ENCODE assay signal across 8 mouse cellular contexts in the genomic region with DNA sequence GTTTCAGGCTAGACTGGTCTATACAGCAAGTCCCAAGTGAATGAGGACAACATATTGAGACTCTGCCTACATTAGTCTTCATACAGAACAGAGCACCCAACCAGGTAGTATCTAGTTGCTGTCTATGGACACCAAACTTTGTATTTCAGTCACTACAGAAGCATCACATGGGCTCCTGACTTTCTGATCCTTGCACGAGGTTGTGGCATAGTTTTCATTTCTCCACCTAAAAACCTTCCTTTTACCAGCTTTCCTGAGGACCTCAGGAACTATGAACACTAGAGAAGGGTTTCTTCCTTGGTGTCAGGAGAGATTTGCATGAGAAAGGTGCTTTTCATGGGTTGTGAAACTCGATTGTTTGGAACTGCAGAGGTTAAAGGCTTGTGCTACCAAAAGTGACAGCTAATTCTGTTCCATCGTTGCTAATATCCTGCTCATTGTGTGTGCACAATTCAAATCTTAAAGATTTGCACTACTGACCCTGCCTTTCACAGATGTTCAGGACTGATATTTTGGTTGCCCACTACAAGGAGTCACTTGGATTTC. TPM values are rescaled to one million over a fixed set of nuclear protein-coding genes. Genes with fewer than 3 reads are reported as not detected.
DNase-seq lines count a peak whose midpoint lies in the region; ATAC-seq and TF ChIP-seq lines count a peak whose summit lies in the region.

No protein-coding gene starts in this region.

- intact Hi-C loops in heart, postnatal 25 days (cut with DNase I) = loop anchor here (2.0 to 5.0 kb wide), 2 partner anchors 24 to 41 kb away; partner anchors contain the start of genes Fgfrl1, Gak and Tmem175

- in situ Hi-C loops in Patski (cut with MboI; ENCODE audit: low pct_unique_long_range_greater_than_20kb) = loop anchor here (25.0 kb wide), 1 partner anchor 756 kb away; the partner anchor contains the start of gene Rpl5

- H3K9ac ChIP-seq in heart, embryonic 16.5 days (ENCODE audit: low read length) = peak overlapping the region; percentile 90
- peak overlapping the region; percentile 82 for H3K9ac ChIP-seq in hindbrain, embryonic 13.5 days
- peak overlapping the region; percentile 87 for H3K9ac ChIP-seq in midbrain, embryonic 11.5 days (ENCODE audit: low read length)

- H3K36me3 ChIP-seq in heart, embryonic 16.5 days (ENCODE audit: control insufficient read depth, insufficient read depth) = peaks cover 21% of the 10 kb centered on the region
- H3K36me3 ChIP-seq in hindbrain, embryonic 13.5 days = peaks cover 22% of the 10 kb centered on the region
- H3K36me3 ChIP-seq in midbrain, embryonic 11.5 days (ENCODE audit: control insufficient read depth, insufficient read depth, low read length) = 0 out of 2 replicates have a peak, but pooled peaks cover 2% of the 10 kb centered on the region

- 18% methylated on average over 3 of the region's 3 CpGs for WGBS in heart, embryonic 16.5 days
- 14% methylated on average over 3 of the region's 3 CpGs for WGBS in hindbrain, embryonic 13.5 days
- 16% methylated on average over 3 of the region's 3 CpGs for WGBS in midbrain, embryonic 11.5 days

- DNase-seq in heart, postnatal 25 days (ENCODE audit: low spot score) = no peak
- no peak for DNase-seq in Patski (ENCODE audit: low read depth, low spot score)
- DNase-seq in midbrain, embryonic 11.5 days (ENCODE audit: low spot score, missing footprints) = no peak
- DNase-seq in urinary bladder, postnatal 25 days (ENCODE audit: low spot score) = no peak
- DNase-seq in left cerebral cortex, adult 9 months (ENCODE audit: low spot score in 2 of 2) = no peak
- DNase-seq in yolk sac, embryonic 10.5 days (ENCODE audit: low spot score) = no peak

- CTCF ChIA-PET in Patski (lab: Charles Lee) = interaction anchor here (0.5 to 3.5 kb wide), 15 partner anchors 9 to 737 kb away, joined by 3 to 20 read pairs (median 5); partner anchors contain the start of genes Atp5k, Fgfrl1 and Idua

- peak overlapping the region; percentile 68 for H3K4me3 ChIP-seq in heart, embryonic 16.5 days (ENCODE audit: low read length)
- H3K4me3 ChIP-seq in hindbrain, embryonic 13.5 days = peak overlapping the region; percentile 52
- H3K4me3 ChIP-seq in midbrain, embryonic 11.5 days (ENCODE audit: low read depth, low read length) = peak overlapping the region; percentile 51

- H3K27ac ChIP-seq in heart, embryonic 16.5 days (ENCODE audit: low read length) = peak overlapping the region; percentile 88
- peak overlapping the region; percentile 87 for H3K27ac ChIP-seq in hindbrain, embryonic 13.5 days
- no peak overlapping the region for H3K27ac ChIP-seq in midbrain, embryonic 11.5 days (ENCODE audit: low read depth, low read length)

- no peaks in the 10 kb centered on the region for H3K9me3 ChIP-seq in heart, embryonic 16.5 days (replicated peaks; ENCODE audit: control insufficient read depth, low read length)
- no peaks in the 10 kb centered on the region for H3K9me3 ChIP-seq in hindbrain, embryonic 13.5 days
- H3K9me3 ChIP-seq in midbrain, embryonic 11.5 days (ENCODE audit: control insufficient read depth, low read length) = no peaks in the 10 kb centered on the region

- peak overlapping the region; percentile 88 for H3K4me2 ChIP-seq in heart, embryonic 16.5 days (ENCODE audit: low read depth, low read length)
- H3K4me2 ChIP-seq in hindbrain, embryonic 13.5 days = peak overlapping the region; percentile 69
- H3K4me2 ChIP-seq in midbrain, embryonic 11.5 days = peak overlapping the region; percentile 73

- peaks cover 12% of the 10 kb centered on the region for H3K4me1 ChIP-seq in heart, embryonic 16.5 days (ENCODE audit: control insufficient read depth, insufficient read depth, low read length)
- peaks cover 22% of the 10 kb centered on the region for H3K4me1 ChIP-seq in hindbrain, embryonic 13.5 days (replicated peaks)
- peaks cover 12% of the 10 kb centered on the region for H3K4me1 ChIP-seq in midbrain, embryonic 11.5 days (ENCODE audit: control insufficient read depth, insufficient read depth, low read length)

- no peak for TF ChIP-seq CTCF in Patski (IDR thresholded peaks at IDR 0.05)

- no peak for ATAC-seq in heart, embryonic 16.5 days (replicated peaks; ENCODE audit: extremely low read depth, insufficient read depth, low FRiP score)
- ATAC-seq in Patski = peak; percentile 17
- ATAC-seq in hindbrain, embryonic 13.5 days (ENCODE audit: low FRiP score) = no peak
- no peak for ATAC-seq in midbrain, embryonic 11.5 days (ENCODE audit: low FRiP score)

- POLR2A ChIA-PET in Patski (lab: Charles Lee) = interaction anchor here (1.1 to 1.7 kb wide), 2 partner anchors 9 to 56 kb away, joined by 3 read pairs; no protein-coding TSS in a partner anchor

- 0 out of 2 replicates have a peak, but pooled peaks cover 2% of the 10 kb centered on the region for H3K27me3 ChIP-seq in heart, embryonic 16.5 days (ENCODE audit: control insufficient read depth, insufficient read depth, low read length)
- H3K27me3 ChIP-seq in Patski = no peaks in the 10 kb centered on the region
- H3K27me3 ChIP-seq in hindbrain, embryonic 13.5 days = 0 out of 2 replicates have a peak, but pooled peaks cover 9% of the 10 kb centered on the region
- no peaks in the 10 kb centered on the region for H3K27me3 ChIP-seq in midbrain, embryonic 11.5 days (ENCODE audit: control insufficient read depth, insufficient read depth, low read length)

RNA-seq across cellular contexts. Expression of gene Dgkq, which starts 1.0 kb away (rescaled TPM):
- polyA plus RNA-seq in heart, embryonic 16.5 days (2015; fragmentation: Nextera tagmentation; extraction: Ambion mirVana) = 6.3 and 7.2 TPM in 2 replicates
- 10 to 100 TPM in 1 of 2 experiments, 1 to 10 TPM in 1; 8.4 to 10.1 TPM for total RNA-seq in heart, postnatal 25 days (2021)
- 29.8 TPM for polyA plus RNA-seq in Patski (2021)
- polyA plus RNA-seq in hindbrain, embryonic 13.5 days (2015; fragmentation: Nextera tagmentation; extraction: Ambion mirVana) = 23.8 and 27.2 TPM in 2 replicates
- polyA plus RNA-seq in midbrain, embryonic 11.5 days (2014; fragmentation: Nextera tagmentation; extraction: Ambion mirVana) = 8.6 TPM in 2 replicates

RNA-seq across cellular contexts. Expression of gene Slc26a1, which starts 6.9 kb away (rescaled TPM):
- 0.41 and 0.61 TPM in 2 replicates for polyA plus RNA-seq in heart, embryonic 16.5 days (2015; fragmentation: Nextera tagmentation; extraction: Ambion mirVana)
- not detected for total RNA-seq in heart, postnatal 25 days (2021)
- 0.42 TPM for polyA plus RNA-seq in Patski (2021)
- 2.0 and 2.7 TPM in 2 replicates for polyA plus RNA-seq in hindbrain, embryonic 13.5 days (2015; fragmentation: Nextera tagmentation; extraction: Ambion mirVana)
- 0.69 and 0.81 TPM in 2 replicates for polyA plus RNA-seq in midbrain, embryonic 11.5 days (2014; fragmentation: Nextera tagmentation; extraction: Ambion mirVana)

RNA-seq across cellular contexts. Expression of gene Idua, which starts 8.3 kb away (rescaled TPM):
- polyA plus RNA-seq in heart, embryonic 16.5 days (2015; fragmentation: Nextera tagmentation; extraction: Ambion mirVana) = 13.9 and 15.5 TPM in 2 replicates
- 10 to 100 TPM; 18.8 to 20.3 TPM for total RNA-seq in heart, postnatal 25 days (2021)
- 10.4 TPM for polyA plus RNA-seq in Patski (2021)
- polyA plus RNA-seq in hindbrain, embryonic 13.5 days (2015; fragmentation: Nextera tagmentation; extraction: Ambion mirVana) = 9.8 and 12.3 TPM in 2 replicates
- polyA plus RNA-seq in midbrain, embryonic 11.5 days (2014; fragmentation: Nextera tagmentation; extraction: Ambion mirVana) = 9.2 TPM in 2 replicates

RNA-seq across cellular contexts. Expression of gene Fgfrl1, which starts 23.7 kb away (rescaled TPM):
- polyA plus RNA-seq in heart, embryonic 16.5 days (2015; fragmentation: Nextera tagmentation; extraction: Ambion mirVana) = 6.4 and 11.4 TPM in 2 replicates
- 10 to 100 TPM; 18.4 to 19.8 TPM for total RNA-seq in heart, postnatal 25 days (2021)
- 57.6 TPM for polyA plus RNA-seq in Patski (2021)
- 4.7 and 5.8 TPM in 2 replicates for polyA plus RNA-seq in hindbrain, embryonic 13.5 days (2015; fragmentation: Nextera tagmentation; extraction: Ambion mirVana)
- 11.9 and 15.0 TPM in 2 replicates for polyA plus RNA-seq in midbrain, embryonic 11.5 days (2014; fragmentation: Nextera tagmentation; extraction: Ambion mirVana)

RNA-seq across cellular contexts. Expression of gene Tmem175, which starts 38.9 kb away (rescaled TPM):
- polyA plus RNA-seq in heart, embryonic 16.5 days (2015; fragmentation: Nextera tagmentation; extraction: Ambion mirVana) = 16.6 and 19.7 TPM in 2 replicates
- 1 to 10 TPM; 8.1 to 9.6 TPM for total RNA-seq in heart, postnatal 25 days (2021)
- polyA plus RNA-seq in Patski (2021) = 37.2 TPM
- 23.9 and 26.4 TPM in 2 replicates for polyA plus RNA-seq in hindbrain, embryonic 13.5 days (2015; fragmentation: Nextera tagmentation; extraction: Ambion mirVana)
- 20.9 and 22.1 TPM in 2 replicates for polyA plus RNA-seq in midbrain, embryonic 11.5 days (2014; fragmentation: Nextera tagmentation; extraction: Ambion mirVana)
